Mouse (Mus musculus) left cerebral cortex, adult 9 months (tissue): ENCODE data around the gene Stat1.

Experiments used
- DNase-seq, 2 experiments: peaks; one replicate each; pipeline ENCODE4 v3.0.0; 2022; ENCODE audit warnings: low spot score in 2 of 2

Stat1 gene

GRCm38 (mm10) chr1:52163707-52164457 lies 44.6 kb downstream of the Stat1 start:
- DNase-seq, result no peak

GRCm38 (mm10) chr1:52166652-52167220 lies 47.5 kb downstream of the Stat1 start:
- peak in 1 of 2 experiments; percentile 7 for DNase-seq

GRCm38 (mm10) chr1:52170057-52170456 lies 50.8 kb downstream of the Stat1 start:
- peak in 1 of 2 experiments; percentile 2 for DNase-seq

- no peak for DNase-seq
Measured at GRCm38 (mm10) chr1:52170747-52171146, 51.5 kb downstream of the Stat1 start.

GRCm38 (mm10) chr1:52171271-52171670 lies 52.0 kb downstream of the Stat1 start:
- DNase-seq, result peak in 1 of 2 experiments; percentile 1

- DNase-seq, result no peak
Measured at GRCm38 (mm10) chr1:52175321-52175720, 56.1 kb downstream of the Stat1 start.

GRCm38 (mm10) chr1:52175983-52176382 lies 56.7 kb downstream of the Stat1 start:
- DNase-seq, result no peak

GRCm38 (mm10) chr1:52176999-52177398 lies 57.8 kb downstream of the Stat1 start:
- DNase-seq, result no peak

GRCm38 (mm10) chr1:52179939-52180568 lies 60.8 kb downstream of the Stat1 start:
- DNase-seq, result no peak

- no peak for DNase-seq
Measured at GRCm38 (mm10) chr1:52181994-52182393, 62.8 kb downstream of the Stat1 start.

GRCm38 (mm10) chr1:52182992-52183391 lies 63.8 kb downstream of the Stat1 start:
- no peak for DNase-seq
